Mouse (Mus musculus): ENCODE measurements around the gene Sclt1. TPM values are rescaled to one million over a fixed set of nuclear protein-coding genes. Genes with fewer than 3 reads are reported as not detected.

Gene Sclt1
- polyA plus RNA-seq, 1 experiment from 2014 or later: 33.0 TPM

GRCm38 (mm10) chr3:41579873-41580272 is 162.4 kb downstream of the Sclt1 start:
- Histone ChIP-seq H3K27me3 (ENCODE audit: control insufficient read depth, insufficient read depth, low read length) (no peaks in the 10 kb centered on the region), H3K4me2 (ENCODE audit: low read depth, low read length, severe bottlenecking) (no peak overlapping the region), H3K4me1 (replicated peaks; ENCODE audit: control insufficient read depth, insufficient read depth, low read length) (peaks cover 14% of the 10 kb centered on the region; the same call in 1 of the 2 replicates), H3K36me3 (ENCODE audit: control insufficient read depth, insufficient read depth, low read length) (no peaks in the 10 kb centered on the region), H3K9me3 (ENCODE audit: control insufficient read depth, low read length) (no peaks in the 10 kb centered on the region), H3K27ac (ENCODE audit: low read depth, low read length) (no peak overlapping the region), H3K9ac (ENCODE audit: low read length) (no peak overlapping the region), H3K4me3 (ENCODE audit: low read depth, low read length) (no peak overlapping the region)
- ATAC-seq (replicated peaks; ENCODE audit: low FRiP score): no peak
- WGBS: 22% methylated on average over 4 of the region's 4 CpGs
- no peak for DNase-seq (ENCODE audit: low spot score)

GRCm38 (mm10) chr3:41577240-41577639 is 165.1 kb downstream of the Sclt1 start:
- Histone ChIP-seq H3K9me3 (ENCODE audit: control insufficient read depth, low read length) (no peaks in the 10 kb centered on the region), H3K27ac (ENCODE audit: low read depth, low read length) (no peak overlapping the region), H3K9ac (ENCODE audit: low read length) (no peak overlapping the region), H3K36me3 (ENCODE audit: control insufficient read depth, insufficient read depth, low read length) (no peaks in the 10 kb centered on the region), H3K4me2 (ENCODE audit: low read depth, low read length, severe bottlenecking) (no peak overlapping the region), H3K4me3 (ENCODE audit: low read depth, low read length) (no peak overlapping the region), H3K4me1 (replicated peaks; ENCODE audit: control insufficient read depth, insufficient read depth, low read length) (peaks cover 14% of the 10 kb centered on the region; the same call in 1 of the 2 replicates), H3K27me3 (ENCODE audit: control insufficient read depth, insufficient read depth, low read length) (no peaks in the 10 kb centered on the region)
- no peak for DNase-seq (ENCODE audit: low spot score)
- WGBS: 70% methylated on average over 2 of the region's 2 CpGs
- ATAC-seq (replicated peaks; ENCODE audit: low FRiP score): no peak

Other genes starting within 250 kb of the Sclt1 start
- gene Jade1, start 186.8 kb downstream of the Sclt1 start, polyA plus RNA-seq (2014; fragmentation: Nextera tagmentation; extraction: Ambion mirVana): 22.4 and 24.1 TPM in 2 replicates
- gene D3Ertd751e, start 97 bp upstream of the Sclt1 start, polyA plus RNA-seq (2014; fragmentation: Nextera tagmentation; extraction: Ambion mirVana): 17.7 and 20.7 TPM in 2 replicates

All from forebrain, embryonic 11.5 days (tissue).